Mouse (Mus musculus) embryo, embryonic 9.5 days (tissue): ENCODE data around the gene Vtcn1.

Source experiments
- DNase-seq: peaks from one replicate; pipeline ENCODE4 v3.0.0-alpha.2; 2017; ENCODE audit errors: extremely low spot score

Vtcn1 gene

DNA sequence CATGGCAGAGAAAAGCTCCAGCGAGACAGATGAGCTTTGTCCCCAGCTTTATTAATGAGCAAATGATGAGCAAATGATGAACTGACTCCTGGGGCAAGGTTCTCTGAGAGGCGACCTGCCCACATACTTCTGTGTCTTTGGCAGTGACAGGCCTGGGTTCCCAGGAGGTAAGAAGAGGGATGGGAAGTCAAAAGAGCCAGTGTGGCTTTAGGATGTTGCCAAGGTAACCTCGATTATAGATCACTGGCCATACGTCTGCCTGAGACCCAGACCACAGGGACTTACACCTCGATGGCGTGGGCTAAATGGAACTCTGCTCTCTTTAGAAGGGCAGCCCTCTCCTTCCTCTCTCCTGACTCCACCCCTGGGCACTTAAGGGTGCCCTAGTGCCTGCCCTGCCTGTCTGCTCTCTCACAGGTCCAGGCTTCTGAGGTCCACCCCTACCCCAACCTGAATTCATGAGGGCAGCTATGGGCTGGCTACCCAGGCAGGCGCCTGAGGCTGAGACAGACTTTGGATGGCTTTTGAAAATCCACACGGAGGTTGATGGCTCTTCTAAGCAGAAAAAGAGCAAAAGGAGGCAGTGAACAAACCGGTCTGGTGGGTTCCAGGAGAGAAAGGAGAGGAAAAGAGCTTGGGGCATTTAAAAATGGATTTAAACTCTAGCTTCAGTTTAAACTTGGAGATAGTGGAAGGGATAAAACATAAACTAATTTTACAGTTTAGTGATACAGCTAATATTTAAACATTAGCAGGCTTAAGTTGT, 31.0 kb downstream of the Vtcn1 start:
- DNase-seq, result no peak

DNA sequence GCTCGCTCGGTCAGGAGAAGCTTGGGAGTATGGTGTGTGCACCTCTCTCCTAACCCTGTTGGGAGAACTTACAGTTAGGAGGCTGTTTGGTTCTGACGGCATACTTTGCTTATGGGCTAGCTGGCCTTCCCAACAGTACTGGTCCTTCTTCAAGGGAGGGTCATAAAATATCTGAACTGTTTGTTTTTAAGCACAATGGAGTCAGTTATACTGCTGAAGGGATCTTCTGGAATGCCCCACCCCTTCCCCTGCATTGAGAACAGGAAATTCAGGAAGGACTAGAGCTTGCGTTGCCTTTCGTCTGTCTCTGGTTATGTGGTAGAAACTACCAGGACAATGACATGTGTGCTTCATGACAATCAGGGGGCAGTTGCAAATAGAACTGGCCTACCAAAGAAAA, 31.9 kb downstream of the Vtcn1 start:
- no peak for DNase-seq

- DNase-seq, result no peak
Observed at GRCm38 (mm10) chr3:100858334-100859002, 33.2 kb downstream of the Vtcn1 start.

DNA sequence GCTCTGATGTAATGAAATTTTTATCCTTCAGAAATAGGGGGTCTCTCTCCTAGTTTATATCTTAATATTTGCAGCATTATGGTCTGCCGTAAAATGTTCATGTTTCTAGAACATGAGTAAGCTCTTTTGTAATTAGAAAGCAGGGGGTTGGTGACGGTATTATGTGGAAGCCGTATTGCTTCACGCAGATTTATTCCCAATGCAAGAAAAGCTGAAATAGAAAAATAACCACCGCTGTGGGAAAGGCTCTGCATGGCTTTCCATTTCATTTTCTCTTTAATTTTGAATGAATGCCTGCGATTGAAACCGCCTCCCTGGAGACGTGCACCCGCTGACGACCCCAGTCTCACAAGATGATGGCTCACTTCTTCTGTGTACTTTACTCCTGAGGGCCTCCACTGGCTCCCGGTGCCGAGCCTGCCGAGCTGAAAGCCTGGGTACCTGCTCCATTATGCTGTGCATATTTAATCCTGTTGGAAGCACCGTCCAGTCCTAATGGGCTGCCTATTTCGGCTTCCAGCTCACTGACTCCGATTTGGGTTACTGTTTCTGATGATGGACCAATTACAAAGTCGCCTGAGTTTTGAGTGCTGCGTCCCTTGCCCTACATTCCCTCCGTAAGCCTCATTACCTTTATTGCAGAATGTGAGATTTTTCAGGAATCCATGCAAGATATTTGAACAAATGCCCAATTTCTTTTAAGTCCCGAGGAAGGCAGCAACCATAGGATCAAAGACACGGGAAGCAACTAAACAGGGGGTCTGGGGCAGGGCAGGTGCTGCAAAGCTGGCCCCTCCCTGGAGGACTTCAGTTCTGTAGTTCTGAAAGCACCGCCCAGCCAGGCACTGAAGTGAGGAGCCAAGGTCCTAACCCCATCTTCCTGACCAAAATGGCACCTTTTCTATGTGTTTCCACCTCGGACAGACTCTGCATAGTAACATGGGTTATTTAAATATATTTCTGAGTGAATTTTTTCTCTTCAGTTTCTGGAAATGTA, 36.3 kb downstream of the Vtcn1 start:
- DNase-seq, result no peak

DNA sequence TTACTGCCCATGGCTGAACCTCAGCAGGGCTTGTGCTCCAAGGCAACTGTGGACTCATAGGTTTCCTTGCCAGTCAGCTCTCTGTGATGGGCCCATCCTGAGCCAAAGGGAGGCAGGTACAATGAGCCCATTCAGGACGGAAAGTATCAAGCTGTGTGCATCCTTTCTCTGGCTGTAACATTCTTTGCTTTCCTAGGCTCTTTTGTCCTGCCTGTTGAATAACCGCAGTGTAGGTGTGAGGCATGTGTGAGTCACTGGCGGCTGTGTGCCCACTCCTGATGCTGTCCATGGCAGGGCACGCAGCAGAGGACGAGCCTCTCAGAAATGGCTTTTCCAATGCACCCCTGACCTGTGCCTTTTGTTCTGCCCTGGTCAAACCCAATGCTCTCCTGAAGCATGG, 41.7 kb downstream of the Vtcn1 start:
- DNase-seq, result no peak

GRCm38 (mm10) chr3:100877057-100877456, 51.8 kb downstream of the Vtcn1 start:
- DNase-seq, result no peak

DNA sequence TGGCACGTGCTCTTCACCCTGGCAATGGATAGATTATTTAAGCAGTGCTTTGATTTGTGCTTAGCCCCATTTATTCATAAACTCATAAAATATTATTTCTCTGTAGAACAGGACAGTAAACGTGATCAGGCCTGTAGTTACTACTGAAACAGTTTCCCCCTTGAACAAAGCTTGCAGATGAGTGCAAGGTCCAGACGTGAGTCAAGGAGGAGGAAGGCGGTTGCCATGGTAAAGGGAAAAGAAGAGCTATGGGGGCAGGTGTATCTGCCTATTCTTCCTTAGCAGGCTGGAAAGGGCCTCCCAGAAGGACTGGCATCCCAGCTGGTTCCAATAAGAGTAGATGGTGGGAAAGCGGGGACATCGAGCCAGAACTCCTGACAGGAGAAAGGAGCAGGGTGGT, 56.1 kb downstream of the Vtcn1 start:
- DNase-seq, result no peak

- no peak for DNase-seq
Observed at GRCm38 (mm10) chr3:100881843-100882634, 56.8 kb downstream of the Vtcn1 start.

GRCm38 (mm10) chr3:100889234-100889633, 64.0 kb downstream of the Vtcn1 start:
- DNase-seq, result no peak

GRCm38 (mm10) chr3:100890406-100890805, 65.1 kb downstream of the Vtcn1 start:
- no peak for DNase-seq

GRCm38 (mm10) chr3:100892383-100893335, 67.4 kb downstream of the Vtcn1 start:
- DNase-seq, result no peak

DNA sequence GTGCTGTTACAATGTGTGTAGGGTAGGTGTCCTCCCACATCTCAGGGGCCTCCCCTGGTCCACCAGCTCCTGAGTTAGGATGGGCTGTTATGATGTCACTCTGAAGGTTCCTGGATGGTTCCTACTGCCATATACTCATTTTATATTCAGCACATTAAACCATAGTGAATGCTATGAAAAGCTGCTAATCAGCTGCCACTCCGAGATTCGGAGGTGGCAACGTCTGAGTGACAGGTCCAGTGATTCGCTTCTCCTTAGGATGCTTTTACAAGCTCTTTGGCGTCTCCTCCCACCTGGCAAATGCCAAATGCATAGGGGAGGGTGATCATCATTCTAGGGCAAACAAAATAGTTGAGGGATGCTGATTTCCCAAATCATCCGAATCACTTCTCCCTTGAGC, 70.2 kb downstream of the Vtcn1 start:
- DNase-seq, result no peak

DNA sequence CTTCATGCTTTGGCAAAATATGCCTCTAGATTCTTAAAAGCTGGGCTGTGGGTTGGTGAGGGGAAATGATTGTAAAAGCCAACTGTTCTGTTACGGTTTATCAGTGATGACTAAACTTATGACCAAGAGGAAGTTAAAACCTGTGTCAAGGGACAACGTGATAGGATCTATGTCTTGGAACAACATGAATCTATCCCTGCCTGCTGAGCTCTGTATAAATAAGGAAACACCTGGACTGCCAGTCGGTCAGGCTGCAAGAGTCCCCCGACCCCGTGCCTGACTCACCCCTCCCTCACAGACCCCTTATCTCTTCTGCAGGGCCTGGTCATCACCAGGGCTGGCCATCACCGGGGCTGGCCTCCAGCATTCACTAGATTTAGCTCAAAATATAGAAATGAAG, 80.9 kb downstream of the Vtcn1 start:
- DNase-seq, result no peak

DNA sequence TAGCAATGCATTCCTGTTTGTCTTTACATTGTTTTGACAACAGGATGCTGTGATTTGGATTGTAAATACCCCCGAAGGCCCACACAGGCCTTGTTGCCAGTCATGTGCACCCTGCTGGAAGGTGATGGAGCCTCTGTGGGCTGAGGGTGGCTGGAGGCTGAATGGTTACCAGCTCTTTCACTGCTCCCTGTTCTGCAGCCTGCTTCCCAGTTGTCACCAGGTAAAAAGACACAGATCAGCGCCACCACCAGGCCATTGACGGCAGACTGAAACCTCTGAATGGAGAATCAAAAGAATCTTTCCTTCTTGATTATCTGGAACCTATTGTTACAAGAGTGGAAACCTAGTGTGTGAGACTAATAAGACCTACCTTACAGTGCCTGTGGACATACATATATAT, 81.7 kb downstream of the Vtcn1 start:
- DNase-seq, result no peak

- no peak for DNase-seq
Observed at GRCm38 (mm10) chr3:100908594-100908993, 83.3 kb downstream of the Vtcn1 start.

DNA sequence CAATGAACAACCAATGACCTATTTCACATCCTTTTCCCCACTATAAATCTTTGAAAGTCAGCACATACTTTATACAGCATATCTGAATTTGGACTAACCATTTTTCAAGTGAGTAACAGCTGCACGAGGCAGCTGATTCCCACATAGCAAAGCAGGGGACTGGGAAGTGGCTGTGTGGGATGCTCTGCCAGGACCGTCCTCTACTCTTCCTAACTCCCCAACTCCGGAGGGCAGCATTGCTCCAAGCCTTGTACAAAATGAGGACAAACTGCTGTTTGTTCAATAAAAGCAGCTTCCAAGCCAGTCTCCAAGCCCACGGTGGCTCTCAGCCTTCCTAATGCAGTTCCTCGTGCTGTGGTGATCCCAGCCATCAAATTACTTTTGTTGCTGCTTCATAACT, 85.4 kb downstream of the Vtcn1 start:
- DNase-seq, result no peak

GRCm38 (mm10) chr3:100911026-100911425, 85.8 kb downstream of the Vtcn1 start:
- no peak for DNase-seq

DNA sequence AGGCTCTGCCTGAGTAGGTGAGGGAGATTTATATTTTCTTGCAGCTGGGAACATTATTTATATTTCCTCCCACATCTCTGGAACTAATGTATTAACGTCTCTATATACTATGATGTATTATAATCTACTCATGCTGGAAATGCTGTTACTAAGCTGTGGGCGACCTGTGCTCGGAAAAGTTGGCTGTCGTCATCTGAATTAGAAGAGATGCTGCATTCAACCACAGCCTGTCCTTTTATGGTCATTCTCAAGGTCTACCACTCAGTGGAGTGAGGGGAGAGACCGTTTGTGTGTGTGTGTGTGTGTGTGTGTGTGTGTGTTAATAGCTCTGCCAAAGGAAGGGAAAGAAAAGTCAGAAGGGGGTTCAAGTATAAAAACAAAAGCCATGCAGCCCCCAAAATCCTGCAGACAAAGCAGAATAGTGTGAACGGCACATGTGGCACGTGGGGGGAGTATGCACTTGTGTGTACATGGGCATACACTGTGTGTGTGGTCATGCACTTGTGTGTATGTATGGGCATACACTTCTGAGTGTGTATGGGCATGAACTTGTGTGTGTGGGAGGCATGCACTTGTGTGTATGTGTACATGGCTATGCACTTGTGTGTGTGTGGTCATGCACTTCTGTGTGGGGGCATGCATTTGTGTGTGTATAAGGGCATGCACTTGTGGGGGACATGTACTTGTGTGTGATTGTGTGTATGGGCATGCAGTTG, 86.4 kb downstream of the Vtcn1 start:
- DNase-seq, result no peak

- DNase-seq, result peak; percentile 40
Observed at GRCm38 (mm10) chr3:100916844-100917243, 91.6 kb downstream of the Vtcn1 start.
